Mouse (Mus musculus) right cerebral cortex, postnatal 10 days (tissue): ENCODE measurements around the gene Wdr20.

Experiments used
- DNase-seq, 2 experiments: peaks; one replicate each; pipeline ENCODE4 v3.0.0; 2021; ENCODE audit warnings: low spot score in 2 of 2

The Wdr20 gene

GRCm38 (mm10) chr12:110851414-110851813 lies 113.7 kb downstream of the Wdr20 start:
- no peak for DNase-seq

- DNase-seq = no peak
These were observed 114.2 kb downstream of the Wdr20 start for GRCm38 (mm10) chr12:110851923-110852322.
